31 mouse cellular contexts compared by ENCODE assay signal in the genomic region with DNA sequence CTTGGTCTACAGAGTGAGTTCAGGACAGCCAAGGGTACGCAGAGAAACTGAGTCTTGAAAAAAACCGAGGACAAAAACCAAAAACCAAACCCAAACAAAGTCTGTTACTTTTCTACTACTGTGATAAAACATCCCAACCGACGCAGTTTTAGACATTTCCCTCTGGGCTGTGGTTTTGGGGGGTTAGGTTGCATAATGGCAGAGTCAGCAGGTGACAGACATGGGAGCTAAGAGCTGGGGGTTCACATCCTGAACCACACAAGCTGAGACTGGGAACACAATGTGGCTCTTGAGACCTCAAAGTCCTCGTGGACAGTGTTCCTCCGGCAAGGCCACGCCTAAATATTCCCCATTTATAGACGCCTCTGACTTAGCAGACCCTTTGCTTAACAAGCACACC. TPM values are rescaled to one million over a fixed set of nuclear protein-coding genes. Genes with fewer than 3 reads are reported as not detected.
DNase-seq lines count a peak whose midpoint lies in the region; ATAC-seq and TF ChIP-seq lines count a peak whose summit lies in the region.
"Had no signal": no experiment of that assay in that cellular context is flagged by ENCODE, and none has a peak within 500 bp of the region (broad histone marks: within the 10 kb centered on the region; RNA-seq: fewer than 3 reads in every experiment).

No protein-coding gene starts in this region.

- WGBS in liver, embryonic 11.5 days, result 61% methylated on average over 8 of the region's 8 CpGs
- 32% methylated on average over 8 of the region's 8 CpGs for WGBS in liver, embryonic 16.5 days (ENCODE audit: insufficient replicate concordance)

- DNase-seq in liver, embryonic 11.5 days (ENCODE audit: low spot score), result no peak
- DNase-seq in liver, result no peak
- peak; percentile 54 for DNase-seq in MEL (ENCODE audit: low read depth, low spot score)
- no peak for DNase-seq in embryo, embryonic 9.5 days (ENCODE audit: extremely low spot score)
- DNase-seq in testis, postnatal 14 days (ENCODE audit: low spot score), result no peak
- DNase-seq: adrenal gland, adult 2 months; adrenal gland, postnatal 36 days; B cell, adult 2 months; cerebellum, adult 9-10 months; cerebellum, postnatal 36 days; embryo, embryonic 11 days; gastrocnemius, postnatal 25 days; heart, adult 2 months; heart, postnatal 10 days; kidney, adult 18-20 months; kidney, postnatal 36 days; lung, embryonic 14.5 days; lung, postnatal 14 days; thymus, postnatal 14 days had no signal

- TF ChIP-seq CTCF in MEL (IDR thresholded peaks at IDR 0.05 in 2 of 3, conservative IDR thresholded peaks at IDR 0.05 in 1 of 3; ENCODE audit: control insufficient read depth in 1 of 3, insufficient read depth in 1 of 3, low read depth in 2 of 3, low read length in 3 of 3, poor library complexity in 1 of 3, severe bottlenecking in 1 of 3), result no peak

- peak in 1 of 2 experiments; percentile 42; a peak in 1 of 4 replicates for TF ChIP-seq EP300 in MEL (IDR thresholded peaks at IDR 0.05; ENCODE audit: low read depth in 1 of 2, low read length in 2 of 2)

- peak overlapping the region; percentile 58 for H3K27ac ChIP-seq in liver, embryonic 11.5 days (ENCODE audit: low read depth, low read length)
- peak overlapping the region; percentile 74 for H3K27ac ChIP-seq in MEL (ENCODE audit: control insufficient read depth, low read depth, low read length)
- H3K27ac ChIP-seq in liver, embryonic 16.5 days (ENCODE audit: low read length), result peak overlapping the region; percentile 66
- H3K27ac ChIP-seq: forebrain, embryonic 13.5 days; heart, adult 2 months; heart, embryonic 13.5 days; layer of hippocampus, adult 2 months; neural tube, embryonic 13.5 days had no signal

- H3K27me3 ChIP-seq in liver, embryonic 11.5 days (replicated peaks; ENCODE audit: control insufficient read depth, insufficient read depth, low read length), result no peaks in the 10 kb centered on the region
- H3K27me3 ChIP-seq in MEL (ENCODE audit: control insufficient read depth in 1 of 2, insufficient read depth in 2 of 2, low read length in 2 of 2), result no peaks in the 10 kb centered on the region
- no peaks in the 10 kb centered on the region for H3K27me3 ChIP-seq in liver, embryonic 16.5 days (ENCODE audit: control insufficient read depth, insufficient read depth, low read depth, low read length)
- H3K27me3 ChIP-seq: embryonic facial prominence, embryonic 13.5 days; forebrain, embryonic 13.5 days; heart, embryonic 13.5 days; limb, embryonic 13.5 days; neural tube, embryonic 13.5 days had no signal

- no peak for TF ChIP-seq RAD21 in MEL (IDR thresholded peaks at IDR 0.05; ENCODE audit: low read depth, low read length)

- H3K9me3 ChIP-seq in liver, embryonic 11.5 days (ENCODE audit: control insufficient read depth, low read length), result no peaks in the 10 kb centered on the region
- H3K9me3 ChIP-seq in MEL (replicated peaks; ENCODE audit: insufficient read depth, low read length), result no peaks in the 10 kb centered on the region
- no peaks in the 10 kb centered on the region for H3K9me3 ChIP-seq in liver, embryonic 16.5 days (replicated peaks; ENCODE audit: control insufficient read depth, low read length)
- H3K9me3 ChIP-seq: embryonic facial prominence, embryonic 13.5 days; forebrain, embryonic 13.5 days; heart, embryonic 13.5 days; limb, embryonic 13.5 days; neural tube, embryonic 13.5 days had no signal

- 0 out of 2 replicates have a peak, but pooled peaks cover 2% of the 10 kb centered on the region for H3K79me2 ChIP-seq in MEL (ENCODE audit: control insufficient read depth, insufficient read depth, low read length, poor library complexity)

- peaks cover 44% of the 10 kb centered on the region for H3K36me3 ChIP-seq in liver, embryonic 11.5 days (ENCODE audit: control insufficient read depth, insufficient read depth, low read length)
- H3K36me3 ChIP-seq in MEL (ENCODE audit: control insufficient read depth in 1 of 2, insufficient read depth in 2 of 2, low read length in 2 of 2), result peaks cover 14 to 16% of the 10 kb centered on the region in 2 experiments
- H3K36me3 ChIP-seq in liver, embryonic 16.5 days (ENCODE audit: control insufficient read depth, insufficient read depth), result peaks cover 35% of the 10 kb centered on the region

- ATAC-seq in liver, embryonic 11.5 days (replicated peaks; ENCODE audit: low FRiP score), result no peak
- ATAC-seq in granulocyte monocyte progenitor cell, adult 5-6 weeks (replicated peaks; ENCODE audit: poor library complexity, severe bottlenecking), result peak; percentile 74
- ATAC-seq in liver, embryonic 16.5 days (ENCODE audit: low read depth), result no peak
- ATAC-seq: activated CD4-positive, CD25-positive, alpha-beta regulatory T cell, adult 4 months; forebrain, embryonic 13.5 days; hindbrain, embryonic 16.5 days; midbrain, embryonic 16.5 days had no signal

- no peak overlapping the region for H3K9ac ChIP-seq in liver, embryonic 11.5 days (ENCODE audit: low read depth, low read length)
- no peak overlapping the region for H3K9ac ChIP-seq in MEL (ENCODE audit: control insufficient read depth, low read depth, low read length, poor library complexity, severe bottlenecking)
- no peak overlapping the region for H3K9ac ChIP-seq in liver, embryonic 16.5 days (ENCODE audit: low read depth, low read length)
- H3K9ac ChIP-seq: embryonic facial prominence, embryonic 13.5 days; forebrain, embryonic 13.5 days; heart, embryonic 13.5 days; limb, embryonic 13.5 days; lung, embryonic 14.5 days; neural tube, embryonic 13.5 days had no signal

- H3K4me2 ChIP-seq in liver, embryonic 11.5 days, result no peak overlapping the region
- no peak overlapping the region for H3K4me2 ChIP-seq in liver, embryonic 16.5 days (ENCODE audit: low read depth, low read length)
- H3K4me2 ChIP-seq: embryonic facial prominence, embryonic 13.5 days; forebrain, embryonic 13.5 days; heart, embryonic 13.5 days; limb, embryonic 13.5 days; lung, embryonic 14.5 days; midbrain, embryonic 11.5 days; neural tube, embryonic 13.5 days had no signal

- TF ChIP-seq POLR2A in MEL (IDR thresholded peaks at IDR 0.05; ENCODE audit: control insufficient read depth in 1 of 2, insufficient read depth in 1 of 2, low read depth in 1 of 2, low read length in 2 of 2, poor library complexity in 1 of 2), result no peak

- H3K4me3 ChIP-seq in liver, embryonic 11.5 days (ENCODE audit: low read depth, low read length), result no peak overlapping the region
- H3K4me3 ChIP-seq in MEL (ENCODE audit: control insufficient read depth in 1 of 2, insufficient read depth in 1 of 2, low read depth in 2 of 2, low read length in 2 of 2), result no peak overlapping the region
- H3K4me3 ChIP-seq in liver, embryonic 16.5 days (ENCODE audit: low read depth, low read length), result no peak overlapping the region
- H3K4me3 ChIP-seq: embryonic facial prominence, embryonic 13.5 days; forebrain, embryonic 13.5 days; heart, adult 2 months; heart, embryonic 13.5 days; layer of hippocampus, adult 2 months; limb, embryonic 13.5 days; neural tube, embryonic 13.5 days had no signal

- peaks cover 12% of the 10 kb centered on the region for H3K4me1 ChIP-seq in liver, embryonic 11.5 days (replicated peaks; ENCODE audit: control insufficient read depth, insufficient read depth, low read length)
- peaks cover 8 to 19% of the 10 kb centered on the region in 2 experiments; a peak in 3 of 4 replicates for H3K4me1 ChIP-seq in MEL (ENCODE audit: control insufficient read depth in 1 of 2, insufficient read depth in 2 of 2, low read length in 2 of 2)
- peaks cover 22% of the 10 kb centered on the region for H3K4me1 ChIP-seq in liver, embryonic 16.5 days (ENCODE audit: control insufficient read depth, low read depth, low read length)

TF ChIP-seq in MEL, 35 proteins besides CTCF, POLR2A, EP300 and RAD21 (continues in another document):
- no peak for TF ChIP-seq GABPA (IDR thresholded peaks at IDR 0.05; ENCODE audit: low read depth, low read length)
- TF ChIP-seq SMC3 (IDR thresholded peaks at IDR 0.05; ENCODE audit: low read depth, low read length), result no peak
- TF ChIP-seq MAFK (IDR thresholded peaks at IDR 0.05; ENCODE audit: borderline replicate concordance, low read depth, low read length), result 0 out of 2 replicates have a peak, but pooled peaks have one; percentile 7
- no peak for TF ChIP-seq GATA1 (IDR thresholded peaks at IDR 0.05; ENCODE audit: low read depth, low read length)
- TF ChIP-seq ZC3H11A (IDR thresholded peaks at IDR 0.05; ENCODE audit: low read depth, low read length), result no peak
- no peak for TF ChIP-seq TCF12 (IDR thresholded peaks at IDR 0.05; ENCODE audit: low read depth, low read length)
- TF ChIP-seq MAZ (IDR thresholded peaks at IDR 0.05; ENCODE audit: low read depth, low read length), result no peak
- TF ChIP-seq ELF1 (IDR thresholded peaks at IDR 0.05; ENCODE audit: low read depth, low read length), result no peak
- TF ChIP-seq MXI1 (IDR thresholded peaks at IDR 0.05; ENCODE audit: low read depth, low read length), result no peak; the same call in 1 of the 2 replicates
- TF ChIP-seq USF1 (IDR thresholded peaks at IDR 0.05; ENCODE audit: low read depth, low read length), result no peak
- TF ChIP-seq MYC (IDR thresholded peaks at IDR 0.05; ENCODE audit: low read depth, low read length), result no peak
- TF ChIP-seq BHLHE40 (IDR thresholded peaks at IDR 0.05; ENCODE audit: borderline replicate concordance, low read depth, low read length), result no peak
- TF ChIP-seq UBTF (IDR thresholded peaks at IDR 0.05; ENCODE audit: borderline replicate concordance, insufficient read depth, low read depth, low read length), result no peak
- TF ChIP-seq USF2 (IDR thresholded peaks at IDR 0.05; ENCODE audit: borderline replicate concordance in 1 of 2, insufficient read depth in 1 of 2, low read depth in 1 of 2, low read length in 2 of 2), result no peak
- no peak for TF ChIP-seq NRF1 (IDR thresholded peaks at IDR 0.05; ENCODE audit: insufficient read depth, low read depth, low read length, poor library complexity, severe bottlenecking)
- no peak for TF ChIP-seq TBP (IDR thresholded peaks at IDR 0.05; ENCODE audit: low read depth, low read length)
- no peak for TF ChIP-seq HCFC1 (IDR thresholded peaks at IDR 0.05; ENCODE audit: low read depth, low read length)
- no peak for TF ChIP-seq E2F4 (IDR thresholded peaks at IDR 0.05; ENCODE audit: borderline replicate concordance, low read depth, low read length)
- TF ChIP-seq MAX (IDR thresholded peaks at IDR 0.05; ENCODE audit: low read length), result peak; percentile 4; the same call in 1 of the 2 replicates
- no peak for TF ChIP-seq CHD2 (IDR thresholded peaks at IDR 0.05; ENCODE audit: low read length)

RNA-seq across cellular contexts. Expression of a gene that starts 10.1 kb away (rescaled TPM):
- polyA plus RNA-seq in liver, embryonic 11.5 days (2014; fragmentation: Nextera tagmentation; extraction: Ambion mirVana), result 358 and 365 TPM in 2 replicates
- 200 and 205 TPM in 2 replicates for total RNA-seq in MEL (2012; rRNA removed)
- polyA plus RNA-seq in MEL (2012; ENCODE audit: insufficient read depth in 1 of 2, insufficient read length in 2 of 2, low read depth in 1 of 2, low replicate concordance in 2 of 2, missing spikeins in 1 of 2), result 100 to 1,000 TPM; 186 to 403 TPM
- 178 and 188 TPM in 2 replicates for total RNA-seq in granulocyte monocyte progenitor cell, adult 5-6 weeks (2014; fragmentation: Nextera tagmentation)
- 110 and 117 TPM in 2 replicates for total RNA-seq in granulocyte monocyte progenitor cell, adult 5-6 weeks (2017)
- 99.8 and 109 TPM in 2 replicates for polyA plus RNA-seq in liver, embryonic 16.5 days (2015; fragmentation: Nextera tagmentation; extraction: Ambion mirVana)
